Mouse (Mus musculus) CH12.LX (cell line): Measurements from ENCODE around the gene Dlg2. TPM values are rescaled to one million over a fixed set of nuclear protein-coding genes. Genes with fewer than 3 reads are reported as not detected.

Source experiments
- DNase-seq: peaks from one replicate; pipeline ENCODE4 v3.0.0-alpha.2; 2013; ENCODE audit errors: extremely low read depth
- H3K27ac ChIP-seq: 2 replicates; pipeline ENCODE4 v1.5.1; 2012; ENCODE audit warnings: low read depth, mild to moderate bottlenecking, control low read depth, moderate library complexity; ENCODE audit not compliant: insufficient read depth
- H3K27me3 ChIP-seq: replicated peaks from 2 replicates; pipeline ENCODE3; 2012; ENCODE audit warnings: inconsistent platforms
- H3K36me3 ChIP-seq, 2 experiments: replicated peaks in 1 of 2; 2 replicates each; pipeline versions ENCODE3 to v1.6.1; 2012; ENCODE audit warnings: inconsistent platforms in 1 of 2, low read length in 1 of 2, mild to moderate bottlenecking in 1 of 2, mixed read lengths in 1 of 2, moderate library complexity in 1 of 2; ENCODE audit not compliant: control insufficient read depth in 1 of 2, insufficient read depth in 1 of 2
- H3K4me1 ChIP-seq, 2 experiments: 2 replicates each; pipeline ENCODE4 v1.6.1; 2012; ENCODE audit warnings: inconsistent platforms in 1 of 2, moderate library complexity in 1 of 2; ENCODE audit not compliant: insufficient read depth in 2 of 2, control insufficient read depth in 1 of 2
- H3K4me2 ChIP-seq: 2 replicates; pipeline ENCODE4 v1.6.1; 2012; ENCODE audit warnings: low read depth, mild to moderate bottlenecking, control low read depth; ENCODE audit not compliant: poor library complexity, insufficient read depth, severe bottlenecking
- H3K4me3 ChIP-seq, 3 experiments: fragments of 150-350 bp in 1 of 3; sonication (generic) in 1 of 3; replicated peaks in 1 of 3; 2 replicates each; pipeline versions ENCODE3 to v1.5.1; 2011 to 2012; ENCODE audit warnings: low read depth in 2 of 3, low read length in 2 of 3, mild to moderate bottlenecking in 2 of 3, moderate library complexity in 2 of 3, control low read depth in 1 of 3, improper control_type of control experiment in 1 of 3, inconsistent platforms in 1 of 3, mixed read lengths in 1 of 3; ENCODE audit not compliant: poor library complexity in 1 of 3
- H3K79me2 ChIP-seq: replicated peaks from 2 replicates; pipeline ENCODE4 v1.6.1; 2012; ENCODE audit warnings: mild to moderate bottlenecking, moderate library complexity; ENCODE audit not compliant: control insufficient read depth, poor library complexity, insufficient read depth, severe bottlenecking; ENCODE audit errors: extremely low read depth
- H3K9ac ChIP-seq: 2 replicates; pipeline ENCODE4 v1.6.1; 2012; ENCODE audit warnings: low read depth, mild to moderate bottlenecking, control low read depth, moderate library complexity; ENCODE audit not compliant: insufficient read depth
- H3K9me3 ChIP-seq: replicated peaks from 2 replicates; pipeline ENCODE3; 2012; ENCODE audit warnings: low read length, inconsistent platforms, mixed read lengths
- CHD1 ChIP-seq: IDR thresholded peaks from 2 replicates; pipeline ENCODE4 v1.6.1; 2012; ENCODE audit warnings: low read depth, low read length, improper control_type of control experiment, inconsistent platforms
- CTCF ChIP-seq, 2 experiments: IDR thresholded peaks in 1 of 2; conservative IDR thresholded peaks in 1 of 2; 2 replicates each; pipeline ENCODE4 v1.5.1; 2011 to 2012; ENCODE audit warnings: low read depth in 2 of 2, low read length in 2 of 2, improper control_type of control experiment in 1 of 2, inconsistent platforms in 1 of 2, mild to moderate bottlenecking in 1 of 2, moderate library complexity in 1 of 2
- E2F4 ChIP-seq: IDR thresholded peaks from 2 replicates; pipeline ENCODE4 v1.6.1; 2011; ENCODE audit warnings: low read depth, low read length, improper control_type of control experiment; ENCODE audit not compliant: insufficient replicate concordance
- ELF1 ChIP-seq: IDR thresholded peaks from 2 replicates; pipeline ENCODE4 v1.6.1; 2014; ENCODE audit warnings: low read depth, mild to moderate bottlenecking, inconsistent platforms, low read length, improper control_type of control experiment
- EP300 ChIP-seq: IDR thresholded peaks from 2 replicates; pipeline ENCODE4 v1.6.1; 2011; ENCODE audit warnings: low read length, improper control_type of control experiment
- ETS1 ChIP-seq: conservative IDR thresholded peaks from 2 replicates; pipeline ENCODE4 v1.6.1; 2012; ENCODE audit warnings: low read depth, mild to moderate bottlenecking, inconsistent platforms, low read length, improper control_type of control experiment, moderate library complexity
- GABPA ChIP-seq: IDR thresholded peaks from 2 replicates; pipeline ENCODE4 v1.6.1; 2012; ENCODE audit warnings: low read depth, low read length, improper control_type of control experiment, inconsistent platforms; ENCODE audit not compliant: insufficient replicate concordance
- IRF4 ChIP-seq: IDR thresholded peaks from 2 replicates; pipeline ENCODE4 v1.6.1; 2014; ENCODE audit warnings: low read depth, mild to moderate bottlenecking, inconsistent platforms, low read length, improper control_type of control experiment
- MAFK ChIP-seq: IDR thresholded peaks from 2 replicates; pipeline ENCODE4 v1.6.1; 2011; ENCODE audit warnings: low read length, improper control_type of control experiment; ENCODE audit not compliant: insufficient replicate concordance
- MAX ChIP-seq: IDR thresholded peaks from 2 replicates; pipeline ENCODE4 v1.6.1; 2011; ENCODE audit warnings: low read length, improper control_type of control experiment
- MXI1 ChIP-seq: IDR thresholded peaks from 2 replicates; pipeline ENCODE4 v1.6.1; 2011; ENCODE audit warnings: mild to moderate bottlenecking, low read depth, low read length, improper control_type of control experiment
- NELFE ChIP-seq: IDR thresholded peaks from 2 replicates; pipeline ENCODE4 v1.6.1; 2011; ENCODE audit warnings: low read depth, low read length, improper control_type of control experiment
- PAX5 ChIP-seq: IDR thresholded peaks from 2 replicates; pipeline ENCODE4 v1.6.1; 2012; ENCODE audit warnings: low read length, inconsistent platforms, mixed read lengths
- RAD21 ChIP-seq: IDR thresholded peaks from 2 replicates; pipeline ENCODE4 v1.6.1; 2011; ENCODE audit warnings: low read depth, mild to moderate bottlenecking, low read length, improper control_type of control experiment, moderate library complexity
- SIN3A ChIP-seq: IDR thresholded peaks from 2 replicates; pipeline ENCODE4 v1.6.1; 2012; ENCODE audit warnings: low read length, improper control_type of control experiment, inconsistent platforms
- SMC3 ChIP-seq: IDR thresholded peaks from 2 replicates; pipeline ENCODE4 v1.6.1; 2011; ENCODE audit warnings: low read depth, low read length, improper control_type of control experiment
- TCF12 ChIP-seq: IDR thresholded peaks from 2 replicates; pipeline ENCODE4 v1.6.1; 2014; ENCODE audit warnings: low read depth, mild to moderate bottlenecking, inconsistent platforms, low read length, improper control_type of control experiment
- ZC3H11A ChIP-seq: IDR thresholded peaks from 2 replicates; pipeline ENCODE4 v1.6.1; 2012; ENCODE audit warnings: low read depth, mild to moderate bottlenecking, inconsistent platforms, low read length, improper control_type of control experiment
- ZNF384 ChIP-seq: IDR thresholded peaks from 2 replicates; pipeline ENCODE4 v1.6.1; 2012; ENCODE audit warnings: low read depth, low read length, improper control_type of control experiment, inconsistent platforms
- dilution Hi-C: fragments of 300-500 bp; cut with MboI; formaldehyde crosslinking; loops from 2 replicates; pipeline ENCODE4 v1.14.3; 2020; ENCODE audit warnings: low sequenced_read_pairs; ENCODE audit not compliant: extremely low pct_unique_long_range_greater_than_20kb, extremely low pct_ligation_motif_present
- in situ Hi-C: fragments of 300-500 bp; cut with MboI; formaldehyde crosslinking; loops from 3 replicates; pipeline ENCODE4 v1.14.3; 2019; ENCODE audit warnings: low sequenced_read_pairs, low pct_ligation_motif_present, low pct_unique_long_range_greater_than_20kb, mixed read lengths
- polyA plus RNA-seq: library from polyadenylated mRNA; unstranded; fragments of >175 nt; gene quantifications from 2 replicates; pipeline ENCODE4 v1.2.1, GENCODE M21; 2012; ENCODE audit warnings: low read depth; ENCODE audit not compliant: insufficient read length
- total RNA-seq, 2 experiments: library from RNA; depleted of rRNA; stranded (reverse); fragments of 300-350 nt in 1 of 2; fragments of >200 nt in 1 of 2; gene quantifications; 2 replicates each; pipeline ENCODE4 v1.2.3; 2012 to 2014

Dlg2 gene
- total and polyA plus RNA-seq, 3 experiments: 0.36 TPM; not detected in 2

DNA sequence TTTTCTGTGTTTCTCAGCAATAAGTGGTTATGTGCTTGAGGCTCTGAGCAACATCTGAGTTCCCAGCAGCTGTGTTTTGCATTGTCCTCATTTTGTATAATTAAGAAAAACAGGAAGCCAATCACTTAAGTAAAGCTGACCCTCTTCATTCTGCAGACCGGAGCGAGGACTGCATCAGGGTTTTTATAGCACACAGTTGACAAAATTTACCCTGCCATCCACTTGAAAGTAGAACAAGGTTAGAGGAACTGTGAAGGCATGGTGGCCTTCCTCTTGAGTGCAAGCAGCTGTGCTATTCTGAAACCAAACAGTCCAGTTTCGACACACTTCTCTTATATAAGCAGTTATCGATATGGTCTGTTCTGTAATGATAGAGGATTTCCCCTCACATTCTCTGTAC, 947.3 kb downstream of the Dlg2 start:
- in situ Hi-C loops: no loop called here
- Histone ChIP-seq H3K36me3 (no peaks in the 10 kb centered on the region), H3K9me3 (no peaks in the 10 kb centered on the region), H3K9ac (no peak overlapping the region), H3K79me2 (no peaks in the 10 kb centered on the region), H3K4me1 (peaks cover 0 to 7% of the 10 kb centered on the region in 2 experiments; a peak in 1 of 4 replicates), H3K4me3 (no peak overlapping the region), H3K27me3 (no peaks in the 10 kb centered on the region), H3K4me2 (no peak overlapping the region), H3K27ac (no peak overlapping the region)
- TF ChIP-seq PAX5 (no peak), EP300 (no peak), SIN3A (no peak), GABPA (no peak), IRF4 (no peak), CHD1 (no peak), ETS1 (no peak), ELF1 (no peak), NELFE (no peak)
- peak; percentile 11 for DNase-seq
- dilution Hi-C loops: no loop called here

DNA sequence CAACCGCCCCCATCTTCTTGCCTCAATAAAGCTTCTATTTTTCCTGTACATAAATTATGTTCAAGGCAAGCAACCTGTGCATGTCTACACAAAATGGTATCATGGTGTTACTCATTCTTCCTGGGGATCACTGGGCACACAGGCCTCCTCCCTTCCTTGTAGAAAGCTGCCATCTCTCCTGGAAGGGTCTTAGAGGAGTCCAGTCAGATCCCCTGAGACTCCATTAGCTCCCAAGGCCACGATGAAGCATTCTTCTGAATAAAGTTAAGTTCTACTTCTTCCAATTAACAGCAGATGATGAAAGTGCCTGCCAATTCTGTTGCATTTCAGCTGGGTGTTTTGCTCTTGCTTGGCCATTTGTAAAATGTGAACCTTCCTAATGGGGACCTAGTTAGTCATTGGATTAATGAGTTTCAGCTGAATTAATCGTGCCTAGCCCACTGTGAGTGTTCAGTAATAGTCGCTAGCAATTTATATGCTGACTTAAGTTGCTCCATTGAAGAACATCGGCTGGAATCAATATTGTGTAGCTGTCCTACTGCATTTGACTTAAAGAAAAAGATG, 953.3 kb downstream of the Dlg2 start:
- DNase-seq: no peak
- TF ChIP-seq TCF12 (no peak), ZC3H11A (no peak), MAX (no peak), E2F4 (no peak), PAX5 (no peak)
- no peak overlapping the region for H3K27ac ChIP-seq
- no peaks in the 10 kb centered on the region for H3K79me2 ChIP-seq
- no peak overlapping the region for H3K9ac ChIP-seq
- dilution Hi-C loops: no loop called here
- no peaks in the 10 kb centered on the region for H3K36me3 ChIP-seq
- H3K4me1 ChIP-seq: no peaks in the 10 kb centered on the region
- H3K4me2 ChIP-seq: no peak overlapping the region
- no peaks in the 10 kb centered on the region for H3K27me3 ChIP-seq
- no peaks in the 10 kb centered on the region for H3K9me3 ChIP-seq
- in situ Hi-C loops: no loop called here
- H3K4me3 ChIP-seq: no peak overlapping the region

DNA sequence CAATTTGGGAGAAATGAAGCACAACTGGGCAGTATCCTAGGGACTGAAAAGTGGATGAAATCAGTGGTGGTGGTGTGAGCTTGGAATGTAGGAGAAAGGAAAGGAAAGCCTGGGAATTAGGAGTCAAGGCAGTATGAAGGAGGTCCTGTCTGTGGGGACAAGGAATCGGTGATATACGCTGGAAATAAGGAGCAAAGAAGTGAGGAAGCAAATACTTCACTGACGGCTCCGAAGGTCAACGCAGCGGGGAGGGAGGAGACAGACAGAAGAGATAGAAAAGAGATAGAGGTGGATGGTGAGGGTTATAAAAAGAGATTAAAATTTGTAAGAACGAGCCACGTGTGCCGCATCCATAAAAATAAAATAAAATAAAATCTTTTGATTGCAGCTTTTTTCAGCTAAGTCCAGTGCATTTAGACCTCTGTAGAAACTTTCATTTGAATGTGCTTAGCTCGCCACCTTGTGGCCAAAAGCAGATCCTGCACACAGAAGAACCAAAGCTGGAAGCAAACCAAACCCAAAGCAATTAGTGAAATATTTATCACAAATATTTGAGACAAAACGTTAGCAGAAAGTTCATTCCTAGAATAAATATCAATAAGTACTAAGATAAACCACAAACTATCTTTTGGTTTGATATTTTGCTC, 955.2 kb downstream of the Dlg2 start:
- peak; percentile 51 for DNase-seq
- TF ChIP-seq CHD1 (no peak), ZNF384 (no peak), RAD21 (peak; percentile 79), MAFK (no peak), SMC3 (peak; percentile 51), MXI1 (no peak), CTCF (conservative IDR thresholded peaks at IDR 0.05 in 1 of 2, IDR thresholded peaks at IDR 0.05 in 1 of 2; ENCODE audit: low read depth in 2 of 2, low read length in 2 of 2) (peak; percentile 72)
- Histone ChIP-seq H3K4me3 (no peak overlapping the region), H3K4me1 (no peaks in the 10 kb centered on the region), H3K9ac (no peak overlapping the region), H3K9me3 (no peaks in the 10 kb centered on the region), H3K36me3 (no peaks in the 10 kb centered on the region), H3K27me3 (no peaks in the 10 kb centered on the region), H3K79me2 (no peaks in the 10 kb centered on the region), H3K4me2 (no peak overlapping the region), H3K27ac (no peak overlapping the region)
- in situ Hi-C loops: no loop called here
- dilution Hi-C loops: no loop called here
